Mouse (Mus musculus) inflammation-experienced regulatory T-cells (primary cell): ENCODE measurements around the gene Adamts12. TPM values are rescaled to one million over a fixed set of nuclear protein-coding genes. Genes with fewer than 3 reads are reported as not detected.

Experiments used
- polyA plus RNA-seq, 2 experiments: library from polyadenylated mRNA; unstranded; fragments of 100-300 nt; shearing (Covaris generic); gene quantifications; one replicate each; pipeline ENCODE4 v1.2.1; 2017

Gene Adamts12
- polyA plus RNA-seq, result under 1 TPM; 0.11 to 0.12 TPM

DNA sequence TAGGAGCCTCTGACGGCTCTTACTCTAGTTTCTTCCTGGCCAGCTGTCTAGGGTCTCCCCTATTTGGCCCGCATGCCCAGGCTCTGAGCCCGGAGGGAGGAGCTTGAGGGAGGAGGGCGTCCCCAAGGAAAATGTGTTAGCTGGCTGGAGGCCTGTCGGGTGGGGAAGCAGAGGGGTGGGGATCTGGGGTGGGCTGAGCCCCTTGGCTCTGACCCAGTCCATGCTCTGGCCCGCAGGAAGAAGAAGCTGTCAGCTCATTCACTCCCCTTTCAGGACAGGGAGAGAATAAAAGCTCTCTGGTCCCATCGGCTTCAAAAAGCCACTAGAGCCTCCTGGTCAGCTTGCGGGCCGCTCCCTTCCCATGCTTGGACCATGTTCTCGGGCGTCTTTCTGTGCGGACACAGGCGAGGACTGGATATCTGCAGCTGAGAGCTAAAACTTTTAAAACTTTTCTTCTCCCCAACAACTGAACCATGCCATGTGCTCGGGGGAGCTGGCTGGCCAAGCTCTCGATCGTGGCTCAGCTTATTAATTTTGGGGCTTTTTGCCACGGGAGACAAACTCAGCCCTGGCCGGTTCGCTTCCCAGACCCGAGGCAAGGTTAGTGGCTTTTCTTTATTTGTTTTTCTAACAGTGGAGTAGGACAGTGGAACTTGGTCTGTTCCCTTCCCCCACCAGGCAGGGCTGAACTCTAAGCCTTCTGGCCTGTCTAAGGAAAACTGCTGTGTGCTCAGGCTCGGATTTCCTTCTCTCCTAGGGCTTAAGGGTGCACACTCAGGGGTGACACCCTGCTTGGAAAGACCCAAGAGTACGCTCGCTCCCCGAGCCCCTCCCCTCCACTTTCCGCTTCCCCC, at the start of gene Adamts12:
Gene Adamts12, plus strand, starts transcription at position 233 of the 854 bp plus-strand sequence.

DNA sequence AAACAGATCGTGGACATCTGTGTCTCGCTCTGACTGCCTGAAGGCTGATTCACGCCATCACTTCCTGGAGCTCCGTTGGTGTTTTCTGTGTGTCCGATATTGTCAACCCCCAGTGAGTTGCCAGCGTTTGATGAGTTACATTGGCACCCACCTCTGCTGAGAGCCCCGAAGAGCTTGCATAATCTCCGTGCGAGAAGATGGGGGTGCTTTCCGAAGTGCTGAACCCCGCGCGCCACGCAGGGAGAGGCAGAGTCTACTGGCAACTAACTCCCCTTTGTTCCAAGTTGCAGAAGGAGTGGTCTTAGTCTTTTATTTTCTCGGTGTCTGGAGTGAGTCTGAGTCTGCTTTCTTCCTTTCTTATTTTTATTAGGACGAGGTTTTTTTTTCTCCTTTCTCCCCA, 26.9 kb upstream of the Adamts12 start, which contains the start of gene Rxfp3:
Gene Rxfp3, minus strand, starts transcription at position 281 of the 400 bp plus-strand sequence.

Other genes starting within 250 kb of the Adamts12 start
- gene C1qtnf3, start 112.5 kb upstream of the Adamts12 start, polyA plus RNA-seq, result not detected
- gene Amacr, start 83.0 kb upstream of the Adamts12 start, polyA plus RNA-seq, result 1 to 10 TPM; 2.9 to 5.9 TPM
- gene Slc45a2, start 64.1 kb upstream of the Adamts12 start, polyA plus RNA-seq, result not detected
- gene Rxfp3, start 26.8 kb upstream of the Adamts12 start, polyA plus RNA-seq, result not detected